12 mouse cellular contexts compared by ENCODE assay signal in the genomic region with DNA sequence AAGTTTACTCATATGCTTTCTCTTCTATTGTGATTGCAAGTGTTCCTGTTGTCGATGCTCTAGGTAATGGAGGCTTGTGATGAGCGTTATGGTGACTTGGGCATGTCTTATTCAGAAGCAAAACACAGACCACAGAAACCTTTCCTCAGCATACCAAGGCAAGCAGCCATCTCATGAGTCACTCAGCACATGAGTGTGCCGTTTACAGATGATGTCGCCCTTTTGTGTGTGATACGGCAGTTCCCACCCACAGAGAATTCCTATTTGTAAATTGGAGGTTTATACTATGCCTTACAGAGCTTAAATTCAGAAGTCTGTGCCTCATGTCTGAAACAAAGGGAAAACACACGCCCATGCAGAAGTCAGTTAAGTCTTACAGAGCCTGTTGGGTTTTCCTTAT. TPM values are rescaled to one million over a fixed set of nuclear protein-coding genes. Genes with fewer than 3 reads are reported as not detected.
A peak's percentile ranks its signal among the peaks of the same experiment; 100 is the strongest.
DNase-seq lines count a peak whose midpoint lies in the region; ATAC-seq and TF ChIP-seq lines count a peak whose summit lies in the region.
"Had no signal": no experiment of that assay in that cellular context is flagged by ENCODE, and none has a peak within 500 bp of the region (broad histone marks: within the 10 kb centered on the region; RNA-seq: fewer than 3 reads in every experiment).

No protein-coding gene starts in this region.

- no peak for TF ChIP-seq CTCF in heart, postnatal 0 days (IDR thresholded peaks at IDR 0.05; ENCODE audit: low read depth)
- TF ChIP-seq CTCF in bone marrow macrophage, adult 2 months (IDR thresholded peaks at IDR 0.05; ENCODE audit: low read depth, low read length): no peak

- no peaks in the 10 kb centered on the region for H3K4me1 ChIP-seq in heart, postnatal 0 days (ENCODE audit: control insufficient read depth, insufficient read depth)
- peaks cover 21% of the 10 kb centered on the region for H3K4me1 ChIP-seq in bone marrow macrophage, adult 2 months (ENCODE audit: control insufficient read depth, insufficient read depth, low read length)
- 0 out of 2 replicates have a peak, but pooled peaks cover 4% of the 10 kb centered on the region for H3K4me1 ChIP-seq in liver, embryonic 12.5 days
- H3K4me1 ChIP-seq: liver, embryonic 13.5 days had no signal

- no peaks in the 10 kb centered on the region for H3K27me3 ChIP-seq in heart, postnatal 0 days (ENCODE audit: control insufficient read depth, insufficient read depth, low read length)
- no peaks in the 10 kb centered on the region for H3K27me3 ChIP-seq in liver, embryonic 12.5 days (replicated peaks)
- H3K27me3 ChIP-seq: heart, embryonic 13.5 days; liver, embryonic 13.5 days had no signal

- H3K9ac ChIP-seq in heart, postnatal 0 days (replicated peaks; ENCODE audit: low read depth, low read length): no peak overlapping the region
- H3K9ac ChIP-seq in liver, embryonic 12.5 days: no peak overlapping the region
- H3K9ac ChIP-seq: heart, embryonic 13.5 days; liver, embryonic 13.5 days had no signal

- no peak for TF ChIP-seq EP300 in heart, postnatal 0 days (IDR thresholded peaks at IDR 0.05; ENCODE audit: low read depth)

- intact Hi-C loops in heart, postnatal 25 days (cut with DNase I): no loop called here

- H3K36me3 ChIP-seq in heart, postnatal 0 days (replicated peaks; ENCODE audit: control insufficient read depth, insufficient read depth, low read length): peaks cover 11% of the 10 kb centered on the region
- 0 out of 2 replicates have a peak, but pooled peaks cover 2% of the 10 kb centered on the region for H3K36me3 ChIP-seq in liver, embryonic 12.5 days
- H3K36me3 ChIP-seq: liver, embryonic 13.5 days had no signal

- TF ChIP-seq POLR2A in bone marrow macrophage, adult 2 months (IDR thresholded peaks at IDR 0.05; ENCODE audit: borderline replicate concordance, low read depth, low read length): no peak

- H3K4me2 ChIP-seq in heart, postnatal 0 days (ENCODE audit: low read depth, low read length): no peak overlapping the region
- H3K4me2 ChIP-seq in liver, embryonic 12.5 days: no peak overlapping the region
- H3K4me2 ChIP-seq: heart, embryonic 13.5 days; liver, embryonic 13.5 days; midbrain, embryonic 11.5 days had no signal

- no peak overlapping the region for H3K27ac ChIP-seq in heart, postnatal 0 days (ENCODE audit: low read depth)
- H3K27ac ChIP-seq in bone marrow macrophage, adult 2 months (ENCODE audit: insufficient read depth, low read depth, low read length): peak overlapping the region; percentile 14; the same call in 1 of the 2 replicates
- H3K27ac ChIP-seq in liver, embryonic 12.5 days: no peak overlapping the region
- H3K27ac ChIP-seq: heart, embryonic 13.5 days; liver, embryonic 13.5 days had no signal

- peak; percentile 31 for DNase-seq in heart, postnatal 0 days (ENCODE audit: low spot score)
- DNase-seq in heart, postnatal 25 days (ENCODE audit: low spot score): no peak
- DNase-seq in right cerebral cortex, postnatal 25 days: peak; percentile 52
- DNase-seq in right cerebral cortex, postnatal 10 days (ENCODE audit: low spot score in 2 of 2): no peak
- no peak for DNase-seq in thymus, postnatal 0 days (ENCODE audit: low spot score)
- DNase-seq: liver, embryonic 13.5 days had no signal

- H3K9me3 ChIP-seq in heart, postnatal 0 days (replicated peaks; ENCODE audit: control insufficient read depth, low read length): no peaks in the 10 kb centered on the region
- no peaks in the 10 kb centered on the region for H3K9me3 ChIP-seq in liver, embryonic 12.5 days (replicated peaks)
- H3K9me3 ChIP-seq: heart, embryonic 13.5 days; liver, embryonic 13.5 days had no signal

- WGBS in heart, postnatal 0 days: 54% methylated on average over 6 of the region's 6 CpGs
- whole genome bisulfite sequencing in liver, embryonic 12.5 days (ENCODE audit: insufficient replicate concordance): 75% methylated on average over 6 of the region's 6 CpGs

- H3K4me3 ChIP-seq in heart, postnatal 0 days (ENCODE audit: low read depth, low read length): no peak overlapping the region
- H3K4me3 ChIP-seq in bone marrow macrophage, adult 2 months (ENCODE audit: insufficient read depth, low read length): no peak overlapping the region
- H3K4me3 ChIP-seq in liver, embryonic 12.5 days: no peak overlapping the region
- H3K4me3 ChIP-seq: heart, embryonic 13.5 days; liver, embryonic 13.5 days had no signal

- no peak for ATAC-seq in heart, postnatal 0 days (ENCODE audit: insufficient read depth, low read depth)
- no peak for ATAC-seq in liver, embryonic 12.5 days
- ATAC-seq: intestine, postnatal 0 days had no signal

RNA-seq across cellular contexts. Expression of a gene that starts 49.0 kb away (rescaled TPM):
- total RNA-seq in heart, postnatal 0 days (2014; rRNA removed; ENCODE audit: low replicate concordance): 3.1 TPM in 1 of 2 replicates, not detected in the other
- polyA plus RNA-seq in heart, postnatal 0 days (2015; fragmentation: Nextera tagmentation; extraction: Ambion mirVana): 0.33 and 0.67 TPM in 2 replicates
- total RNA-seq in heart, postnatal 25 days (2021): under 1 TPM; 0.11 to 0.47 TPM
- polyA plus RNA-seq in bone marrow macrophage, adult 2 months (2012; ENCODE audit: insufficient read depth, insufficient read length, missing spikeins): not detected in 2 replicates
- 1.6 and 1.7 TPM in 2 replicates for polyA plus RNA-seq in liver, embryonic 12.5 days (2016; fragmentation: Nextera tagmentation; extraction: Ambion mirVana)
- polyA plus RNA-seq in thymus, postnatal 0 days (2015; fragmentation: Nextera tagmentation; extraction: Ambion mirVana): 1.2 and 1.3 TPM in 2 replicates
- total RNA-seq: MEL had no signal

Comparison
In these comparisons a context has a peak if more than half of its experiments do, and no peak if none do; other contexts are left out.
1. DNase-seq: peak in heart, postnatal 0 days (single experiment) and right cerebral cortex, postnatal 25 days (single experiment); none in heart, postnatal 25 days (single experiment), right cerebral cortex, postnatal 10 days (0 of 2) and thymus, postnatal 0 days (single experiment).